Mouse (Mus musculus): Measurements from ENCODE around the gene Mttp.
A peak's percentile ranks its signal among the peaks of the same experiment; 100 is the strongest.
"Not testable (repeated sequence)": the region's sequence is repeated elsewhere in the genome, so short reads cannot be mapped to it uniquely, and the experiment has no call there.

Mttp gene

GRCm38 (mm10) chr3:138144642-138145171, at the start of gene Mttp:
Gene Mttp, minus strand, starts transcription at chr3:138144968.
- peak; percentile 88 for DNase-seq (ENCODE audit: low spot score)

- DNase-seq (ENCODE audit: low spot score): no peak
Measured at GRCm38 (mm10) chr3:138193683-138194302, 49.0 kb upstream of the Mttp start, which contains the start of gene 4930579F01Rik. Gene 4930579F01Rik, minus strand, starts transcription at chr3:138193825.

DNA sequence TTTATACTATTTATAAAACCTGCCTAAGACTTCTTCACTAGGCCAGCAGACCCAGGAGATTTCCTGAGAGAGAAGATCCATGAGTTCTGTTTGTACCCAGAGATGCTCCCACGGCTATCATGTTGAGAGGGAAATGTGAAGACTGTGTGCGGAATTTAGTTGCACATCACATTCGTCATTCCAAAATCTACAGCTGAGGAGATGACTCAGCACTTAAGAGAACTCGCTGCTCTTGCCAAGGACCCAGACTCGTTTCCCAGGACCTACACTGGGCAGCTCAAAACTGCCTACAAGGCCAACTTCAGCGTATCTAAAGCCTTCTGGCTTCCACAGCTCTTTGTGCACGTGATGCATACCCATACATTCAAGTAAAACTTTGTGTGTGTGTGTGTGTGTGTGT, 47.5 kb upstream of the Mttp start:
- no peak for DNase-seq (ENCODE audit: low spot score)

GRCm38 (mm10) chr3:138185995-138186930, 41.5 kb upstream of the Mttp start:
- no peak for DNase-seq (ENCODE audit: low spot score)

- peak; percentile 11 for DNase-seq (ENCODE audit: low spot score)
Measured at GRCm38 (mm10) chr3:138185290-138185689, 40.5 kb upstream of the Mttp start.

- DNase-seq (ENCODE audit: low spot score): no peak
Measured at GRCm38 (mm10) chr3:138183371-138183770, 38.6 kb upstream of the Mttp start.

DNA sequence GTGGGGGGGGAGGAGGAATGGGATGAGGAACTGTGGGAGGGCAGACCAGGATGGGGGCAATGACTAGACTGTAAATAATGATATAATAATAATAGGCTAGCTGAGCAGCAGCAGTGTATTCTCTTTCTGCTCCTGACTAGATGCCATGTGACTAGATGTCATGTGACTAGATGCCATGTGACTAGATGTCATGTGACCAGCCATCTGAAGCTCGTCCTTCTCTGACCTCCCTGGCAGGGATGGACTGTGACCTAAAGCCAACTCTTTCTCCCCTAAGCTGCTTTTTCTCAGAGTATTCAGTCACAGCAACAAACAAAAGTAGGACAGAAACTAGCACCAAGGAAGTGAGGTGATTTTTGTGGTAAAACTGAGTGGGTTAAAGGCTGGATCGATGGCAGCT, 37.3 kb upstream of the Mttp start:
- DNase-seq (ENCODE audit: low spot score): no peak

DNA sequence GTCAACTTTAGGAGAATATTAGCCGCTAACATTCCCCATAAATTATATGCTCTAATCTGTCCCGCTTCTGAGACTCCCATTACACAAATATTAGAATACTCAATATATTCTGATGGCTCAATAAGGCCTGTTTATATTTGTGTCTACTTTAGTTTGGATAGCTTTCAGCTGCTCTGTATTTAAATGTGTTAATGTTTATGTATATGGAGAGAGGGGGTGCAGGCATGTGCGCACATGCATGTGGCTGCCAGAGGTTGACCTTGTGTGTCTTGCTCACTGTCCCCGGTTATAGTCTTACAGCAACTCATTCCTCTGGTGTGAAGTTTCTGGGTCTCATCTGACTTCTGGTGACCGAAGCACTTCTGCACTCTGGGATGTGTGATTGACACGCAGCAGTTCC, 30.8 kb upstream of the Mttp start:
- DNase-seq (ENCODE audit: low spot score): no peak

DNA sequence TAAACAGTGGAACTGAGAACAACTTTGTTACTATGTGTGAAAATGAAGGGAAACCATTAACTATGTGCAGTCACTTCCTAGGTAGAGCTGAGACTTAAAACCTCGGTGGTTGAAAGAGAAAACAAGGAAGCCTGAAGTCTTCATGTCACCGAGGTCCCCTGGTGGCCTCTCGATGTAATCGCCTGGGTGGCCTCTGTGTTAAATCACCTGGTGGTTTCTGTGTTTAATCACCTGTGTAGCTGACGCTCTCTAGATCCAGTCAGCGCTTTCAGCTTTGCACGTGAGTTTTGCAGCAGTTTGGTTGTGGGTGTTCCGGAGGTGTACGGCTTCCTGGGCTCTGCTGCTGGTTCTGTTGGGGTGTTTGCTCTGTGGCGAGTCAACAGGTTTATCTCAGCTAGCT, 28.5 kb upstream of the Mttp start:
- DNase-seq (ENCODE audit: low spot score): no peak

GRCm38 (mm10) chr3:138162553-138163183, 17.9 kb upstream of the Mttp start:
- DNase-seq (ENCODE audit: low spot score): no peak

DNA sequence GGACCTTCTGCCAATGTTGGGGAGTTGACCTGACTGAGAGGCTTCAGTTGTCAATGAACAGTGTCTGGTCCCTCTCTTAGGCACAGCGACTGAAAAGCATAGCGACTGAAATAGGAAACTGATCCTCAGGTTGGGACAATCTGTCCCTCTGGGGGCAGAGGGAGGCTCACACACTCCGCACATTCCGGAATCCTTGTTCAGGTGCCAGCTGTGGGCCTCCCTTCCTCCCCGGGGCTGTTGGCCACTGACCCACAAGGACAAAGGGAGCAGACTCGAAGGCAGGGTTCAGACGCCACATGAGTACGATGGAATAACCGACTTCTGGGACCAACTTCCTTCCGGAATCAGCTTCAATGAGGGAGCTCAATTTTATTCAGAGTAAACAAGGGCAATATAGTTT, 16.9 kb upstream of the Mttp start:
- DNase-seq (ENCODE audit: low spot score): no peak

DNA sequence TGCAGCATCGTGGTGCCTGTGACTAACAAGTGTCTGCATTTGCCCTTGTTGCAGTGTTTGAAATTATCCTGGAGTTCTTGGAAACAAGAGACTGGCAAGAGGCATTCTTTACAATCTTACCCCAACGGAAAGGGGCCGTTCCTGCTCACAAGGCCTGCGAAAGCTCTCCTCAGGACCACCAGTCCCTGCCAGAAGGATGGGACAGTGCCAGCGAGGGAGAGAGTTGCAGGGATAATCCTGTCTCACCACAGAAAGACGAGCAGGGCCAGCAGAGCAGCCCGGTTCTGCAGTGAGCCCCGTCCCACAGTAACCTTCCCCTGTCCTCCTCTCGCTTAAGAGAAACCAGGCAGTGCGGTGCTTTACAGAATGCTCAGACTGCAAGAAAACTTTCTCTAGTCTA, 11.9 kb upstream of the Mttp start:
- DNase-seq (ENCODE audit: low spot score): no peak

DNA sequence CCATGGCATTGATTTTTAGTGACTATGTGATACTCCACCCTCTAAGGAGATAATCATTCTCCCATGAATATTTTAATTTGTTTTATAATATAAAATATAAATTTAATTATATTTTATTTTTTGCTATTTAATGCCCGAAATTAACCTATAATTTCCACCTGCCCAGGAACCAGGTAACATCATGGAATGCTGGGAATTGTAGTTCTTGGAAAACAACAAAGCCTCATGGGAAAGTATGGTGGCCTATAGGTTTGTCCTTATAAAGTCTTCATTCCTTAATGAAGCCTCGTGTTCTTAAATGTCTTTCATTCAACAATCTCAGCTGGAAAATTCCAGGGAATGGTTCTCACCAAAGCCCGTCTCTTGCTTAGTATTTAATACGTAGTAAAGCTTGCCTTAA, 10.3 kb upstream of the Mttp start:
- no peak for DNase-seq (ENCODE audit: low spot score)

DNA sequence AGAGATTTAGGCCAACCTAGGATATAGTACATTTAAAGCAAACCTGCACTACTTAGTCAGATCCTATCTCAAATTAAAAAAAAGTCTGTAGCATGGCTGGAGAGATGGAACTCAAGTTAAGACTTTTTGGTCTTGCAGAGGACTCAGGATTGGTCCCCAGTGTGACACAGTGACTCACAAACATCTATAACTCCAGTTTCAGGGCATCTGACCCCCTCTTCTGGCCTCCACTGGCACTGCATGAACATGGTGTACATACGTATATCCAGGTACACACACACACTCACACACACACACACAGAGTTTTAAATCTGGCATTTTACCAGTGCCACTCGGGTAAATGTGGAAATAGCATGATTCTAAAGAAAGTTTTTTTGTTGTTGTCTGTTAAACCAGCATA, 4.0 kb upstream of the Mttp start:
- DNase-seq (ENCODE audit: low spot score): no peak

GRCm38 (mm10) chr3:138144060-138144641, 617 bp downstream of the Mttp start:
- DNase-seq (ENCODE audit: low spot score): no peak

DNA sequence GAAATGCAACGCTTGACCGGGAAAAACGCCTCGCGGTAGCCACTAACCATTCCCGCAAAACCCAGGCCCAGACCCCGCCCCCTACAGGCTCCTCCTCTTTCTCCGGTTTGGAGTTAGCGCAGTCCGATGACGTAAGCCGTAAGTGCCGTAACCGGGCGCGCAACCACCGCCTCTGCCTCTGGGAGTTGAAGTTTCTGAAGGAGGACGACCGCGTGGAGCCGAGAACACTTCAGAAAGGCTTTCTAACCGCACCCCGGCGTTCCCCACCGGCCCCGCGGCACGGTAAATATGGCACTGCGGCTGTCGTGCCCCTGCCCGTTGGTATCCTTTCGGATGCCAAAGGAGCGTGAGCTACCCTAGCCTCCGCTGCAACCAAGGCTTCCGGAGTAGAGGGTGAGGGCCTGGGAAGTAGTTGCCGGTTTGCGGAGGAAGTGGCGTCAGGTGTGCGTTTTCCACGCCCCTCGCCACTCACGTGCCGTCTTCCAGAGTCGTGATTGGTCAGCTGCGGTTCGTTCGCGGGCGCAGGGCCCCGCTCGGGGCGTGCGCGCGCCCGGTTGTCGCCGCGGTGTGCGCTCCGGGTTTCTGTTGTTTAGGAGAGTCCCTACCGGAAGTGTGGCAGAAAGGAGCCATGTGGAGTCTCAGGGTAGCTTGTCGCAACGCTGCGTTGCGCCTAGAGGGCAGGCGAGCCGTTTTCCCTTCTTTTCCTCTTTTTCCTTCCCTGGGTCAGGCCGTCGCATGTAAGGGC, 1.3 kb downstream of the Mttp start, which contains the start of gene Trmt10a:
Gene Trmt10a (plus strand): TSS at position 134 of the 745 bp plus-strand sequence.
- DNase-seq (ENCODE audit: low spot score): peak; percentile 99

- no peak for DNase-seq (ENCODE audit: low spot score)
Measured at GRCm38 (mm10) chr3:138142733-138143314, 1.9 kb downstream of the Mttp start.

DNA sequence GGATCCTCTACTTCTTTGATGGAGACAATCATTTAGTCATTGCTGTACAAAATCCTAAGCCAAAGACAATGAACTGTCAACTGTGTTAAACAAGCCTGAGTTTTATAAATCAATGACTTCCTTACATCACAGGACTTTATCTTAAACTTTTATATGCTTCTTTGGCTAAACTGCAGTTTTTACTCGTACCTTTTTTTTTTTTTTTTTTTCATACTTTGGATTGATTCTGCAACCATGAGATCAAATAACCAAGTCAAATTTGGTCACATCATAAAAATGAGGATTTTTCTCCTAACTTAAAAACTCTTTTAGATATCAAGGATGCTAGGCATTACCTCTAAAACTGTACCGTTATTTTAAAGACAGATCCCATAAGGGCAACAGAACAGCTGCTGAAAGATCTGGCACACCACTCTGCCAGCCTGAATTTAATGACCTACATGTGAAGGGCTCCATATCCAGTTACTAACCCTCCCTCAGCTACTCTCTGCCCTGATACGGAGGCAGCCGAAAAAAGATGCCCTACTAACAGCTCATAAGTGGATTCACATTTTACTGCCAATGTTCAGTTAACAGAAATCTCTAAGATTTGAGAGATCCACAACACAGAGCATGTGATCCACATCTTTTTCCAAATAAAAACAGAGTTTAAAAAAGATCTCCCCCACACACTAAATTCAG, 2.6 kb downstream of the Mttp start:
- no peak for DNase-seq (ENCODE audit: low spot score)

DNA sequence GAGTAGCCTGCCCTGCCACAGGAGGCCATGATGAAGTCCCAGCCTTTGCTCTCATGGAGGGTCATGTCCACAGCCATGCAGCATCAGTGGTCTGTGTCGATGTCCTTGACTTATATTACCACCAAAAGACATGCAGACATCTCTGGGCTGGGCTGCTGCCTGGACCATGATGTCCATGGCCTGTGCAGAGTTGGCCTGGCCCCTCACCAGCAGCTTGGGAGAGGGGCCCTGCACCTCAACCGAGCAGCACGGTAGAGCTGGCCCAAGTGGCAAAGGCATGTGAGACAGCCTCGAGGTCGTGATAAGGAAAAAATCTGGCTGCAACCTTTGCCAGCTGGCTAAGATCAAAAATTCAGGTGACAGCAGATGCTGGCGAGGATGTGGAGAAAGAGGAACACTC, 5.1 kb downstream of the Mttp start:
- DNase-seq (ENCODE audit: low spot score): no peak

- DNase-seq (ENCODE audit: low spot score): not testable (repeated sequence)
Measured at GRCm38 (mm10) chr3:138138146-138138545, 6.6 kb downstream of the Mttp start.

All from lung, postnatal 25 days (tissue).